Mouse (Mus musculus): ENCODE measurements around the gene Ptgis.

DNA sequence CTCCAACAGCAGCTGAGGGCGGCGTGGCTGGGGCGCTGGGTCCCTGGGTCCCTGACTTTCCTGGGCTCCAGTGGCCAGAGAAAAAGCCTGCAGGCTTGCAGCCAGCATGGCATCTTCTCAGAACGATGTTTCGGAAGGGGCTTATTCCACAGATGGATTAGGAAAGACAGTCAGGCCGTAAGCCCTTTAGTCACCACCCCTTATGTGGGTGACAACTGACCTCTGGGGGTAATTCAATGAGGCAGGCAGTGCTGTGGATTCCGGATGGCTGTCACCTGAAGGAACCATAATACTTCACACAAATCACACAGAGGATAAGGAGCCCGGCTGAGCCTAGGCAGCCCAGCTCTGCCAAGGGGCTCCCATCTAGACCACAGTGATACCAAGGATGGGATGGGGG, 59.3 kb downstream of the Ptgis start:
- TF ChIP-seq POLR2A (IDR thresholded peaks at IDR 0.05; ENCODE audit: low read depth, low read length) (no peak), CTCF (IDR thresholded peaks at IDR 0.05; ENCODE audit: extremely low read depth, insufficient read length, insufficient replicate concordance, low read depth, low read length) (no peak)
